Mouse (Mus musculus) frontal cortex, postnatal 36 days (tissue): Measurements from ENCODE around the gene Alpk1.
A peak's percentile ranks its signal among the peaks of the same experiment; 100 is the strongest.

Experiments used
- DNase-seq, 2 experiments: peaks; one replicate each; pipeline ENCODE4 v3.0.0; 2022; ENCODE audit warnings: low spot score in 2 of 2

The Alpk1 gene

GRCm38 (mm10) chr3:127743614-127744365 is 36.5 kb downstream of the Alpk1 start:
- DNase-seq = no peak

DNA sequence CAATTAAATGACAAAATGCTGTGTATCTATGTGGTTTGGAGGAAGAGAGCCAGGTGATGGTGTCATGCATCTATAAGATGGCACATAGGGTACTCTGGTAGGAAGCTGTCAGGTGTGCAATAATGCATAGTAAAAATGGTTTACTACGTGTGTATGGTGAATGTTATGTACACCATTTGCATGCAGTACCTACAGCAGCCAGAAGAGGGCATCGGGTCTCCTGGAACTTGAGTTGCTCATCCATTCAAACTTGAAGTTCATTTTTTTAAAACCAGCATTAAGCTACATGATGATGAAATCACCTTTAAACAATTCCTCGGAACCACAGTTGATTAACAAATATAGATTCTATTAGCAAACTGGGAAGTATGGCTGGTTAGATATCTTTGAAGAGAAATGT is 38.9 kb downstream of the Alpk1 start:
- no peak for DNase-seq

- no peak for DNase-seq
These were observed 42.5 kb downstream of the Alpk1 start for GRCm38 (mm10) chr3:127737876-127738275.

DNA sequence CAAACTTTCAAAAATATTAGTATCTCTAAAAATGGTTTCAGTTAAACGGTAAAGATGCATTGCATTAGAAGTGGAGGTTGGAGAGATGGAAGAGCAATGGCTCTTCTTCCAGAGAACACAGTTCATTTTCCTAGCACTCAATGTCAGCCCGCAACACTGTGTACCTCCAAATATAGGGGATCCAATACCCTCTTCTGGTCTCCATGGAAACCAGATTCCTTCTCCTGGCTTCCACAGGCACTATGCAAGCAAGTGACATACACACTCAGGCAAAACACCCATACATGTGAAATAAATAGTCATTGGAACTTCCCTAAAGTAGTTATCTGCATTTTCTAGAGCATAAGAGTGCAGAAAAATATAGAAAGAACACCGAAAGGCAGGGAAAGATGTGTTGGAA is 44.9 kb downstream of the Alpk1 start:
- DNase-seq = no peak

GRCm38 (mm10) chr3:127729513-127730137 is 50.7 kb downstream of the Alpk1 start:
- DNase-seq = no peak

- no peak for DNase-seq
These were observed 51.3 kb downstream of the Alpk1 start for GRCm38 (mm10) chr3:127728851-127729512.

DNA sequence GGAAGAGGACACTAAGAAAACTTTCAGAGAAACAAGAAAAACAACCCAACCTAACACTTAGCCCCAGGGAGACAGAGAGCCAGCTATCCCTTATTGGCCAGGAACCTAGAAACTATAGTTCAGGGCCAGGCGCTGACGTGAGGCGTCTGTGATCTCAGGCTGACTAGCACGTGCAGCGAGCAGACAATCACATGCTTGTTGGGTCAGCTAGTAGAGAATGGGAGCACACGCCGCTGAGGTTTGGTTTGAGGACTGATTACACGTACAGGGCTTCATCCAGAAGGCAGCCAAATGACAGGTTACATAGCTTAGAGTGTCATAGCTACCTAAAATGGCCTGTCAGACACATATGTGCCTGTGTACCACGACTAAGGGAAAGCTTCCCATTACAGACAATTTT is 52.3 kb downstream of the Alpk1 start:
- DNase-seq = no peak

GRCm38 (mm10) chr3:127720948-127721347 is 59.4 kb downstream of the Alpk1 start:
- no peak for DNase-seq

GRCm38 (mm10) chr3:127720050-127720449 is 60.3 kb downstream of the Alpk1 start:
- DNase-seq = no peak

- DNase-seq = no peak
These were observed 60.7 kb downstream of the Alpk1 start for GRCm38 (mm10) chr3:127719601-127720000.

DNA sequence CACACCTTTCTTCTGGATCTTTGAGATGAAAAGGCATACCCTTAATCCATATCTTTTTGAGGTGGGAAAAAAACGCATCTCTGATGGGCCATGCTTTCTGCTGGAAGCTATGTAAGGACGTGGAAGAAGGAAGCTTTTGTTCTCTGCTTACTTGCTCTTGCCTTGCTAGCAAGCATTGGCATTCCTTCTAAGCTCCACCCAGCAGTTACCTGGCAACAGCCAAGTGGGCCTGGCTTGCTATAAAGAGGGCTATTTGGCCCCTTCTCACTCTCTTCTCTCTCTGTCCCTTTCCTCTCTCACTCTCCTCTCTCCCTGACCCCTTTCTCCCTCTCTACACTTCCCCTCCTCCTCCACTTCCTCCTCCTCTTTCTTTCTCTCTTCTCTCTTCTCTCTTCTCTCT is 63.6 kb downstream of the Alpk1 start:
- DNase-seq = no peak

DNA sequence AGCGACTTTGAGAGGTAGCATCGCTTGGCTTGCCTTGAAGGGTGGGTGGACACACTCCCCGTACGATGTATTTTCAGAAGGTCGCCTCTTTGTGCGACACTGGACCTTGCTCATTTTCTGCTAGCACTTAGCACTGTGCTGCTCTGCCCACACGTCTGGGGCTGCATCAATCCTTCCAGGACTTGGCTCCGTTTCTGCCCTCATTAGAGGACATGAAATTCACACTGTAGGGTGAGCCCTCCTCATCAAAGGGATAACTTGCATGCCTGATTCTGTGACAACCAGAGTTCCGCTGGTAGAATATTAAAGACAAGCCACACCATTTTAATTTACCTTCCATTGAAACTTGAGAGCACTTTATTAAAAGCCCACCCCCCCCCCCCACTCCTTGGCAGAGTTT is 67.2 kb downstream of the Alpk1 start:
- DNase-seq = no peak

- no peak for DNase-seq
These were observed 68.8 kb downstream of the Alpk1 start for GRCm38 (mm10) chr3:127711536-127711935.

DNA sequence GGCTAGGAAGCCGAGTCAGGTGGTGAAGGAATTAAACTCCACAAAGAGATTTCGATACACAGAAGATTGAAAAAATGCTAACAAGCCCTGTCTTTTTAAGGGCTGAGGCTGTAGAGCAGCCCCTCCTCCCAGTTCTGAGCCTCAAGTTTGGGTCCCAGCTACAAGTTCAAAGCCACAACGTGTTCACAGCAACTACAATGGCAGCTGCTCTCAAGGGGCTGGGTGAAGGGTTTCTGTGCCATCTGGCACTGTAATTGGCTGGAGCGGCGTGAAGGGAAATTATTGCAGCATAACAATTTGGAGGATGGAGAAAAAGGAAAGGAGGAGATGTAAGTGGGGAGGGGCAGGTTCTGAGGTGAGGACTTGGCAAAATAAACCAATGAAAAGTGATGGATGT is 73.2 kb downstream of the Alpk1 start:
- no peak for DNase-seq

- no peak for DNase-seq
These were observed 73.8 kb downstream of the Alpk1 start for GRCm38 (mm10) chr3:127706445-127707088.

- DNase-seq = peak; percentile 27 to 31
These were observed 74.5 kb downstream of the Alpk1 start for GRCm38 (mm10) chr3:127705515-127706444.

GRCm38 (mm10) chr3:127705139-127705514 is 75.2 kb downstream of the Alpk1 start:
- no peak for DNase-seq

GRCm38 (mm10) chr3:127701196-127701825 is 79.0 kb downstream of the Alpk1 start:
- DNase-seq = no peak

- no peak for DNase-seq
These were observed 81.7 kb downstream of the Alpk1 start for GRCm38 (mm10) chr3:127698636-127699035.

DNA sequence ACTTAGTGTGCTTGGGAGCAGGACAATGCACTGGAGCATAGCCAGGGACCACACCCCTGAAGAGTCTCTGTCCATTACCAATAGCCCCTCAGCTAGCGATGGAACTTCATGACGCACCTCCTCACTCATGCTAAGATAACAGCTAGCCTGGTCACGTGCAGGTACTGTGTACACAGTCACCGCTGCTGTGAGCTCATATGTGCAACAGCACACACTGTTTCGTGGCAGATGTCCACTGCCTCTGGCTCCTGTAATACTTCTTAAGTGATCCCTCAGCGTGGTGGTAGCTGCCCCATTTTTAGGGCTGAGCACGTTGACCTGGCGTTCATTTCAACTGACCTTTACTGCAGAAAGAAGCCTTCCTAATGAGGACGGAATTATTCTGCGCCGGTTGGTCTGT is 83.8 kb downstream of the Alpk1 start:
- no peak for DNase-seq
